Mouse (Mus musculus) liver, adult 2 months (tissue): ENCODE measurements at regions not wholly inside any gene's neighbourhood (a gene's known extent, or its start where the extent isn't known, plus 50 kb on each side); places are given as distances from the start of the nearest gene placed in this dataset.

ENCODE experiments used
- CTCF ChIP-seq: fragments of 200-500 bp; IDR thresholded peaks from 2 replicates; pipeline ENCODE4 v1.5.1; 2011; ENCODE audit warnings: low read depth, low read length, control low read depth
- POLR2A ChIP-seq: fragments of 200-500 bp; IDR thresholded peaks from 2 replicates; pipeline ENCODE4 v1.6.1; 2011; ENCODE audit warnings: low read length, control low read depth; ENCODE audit not compliant: insufficient read depth; ENCODE audit errors: extremely low read depth

DNA sequence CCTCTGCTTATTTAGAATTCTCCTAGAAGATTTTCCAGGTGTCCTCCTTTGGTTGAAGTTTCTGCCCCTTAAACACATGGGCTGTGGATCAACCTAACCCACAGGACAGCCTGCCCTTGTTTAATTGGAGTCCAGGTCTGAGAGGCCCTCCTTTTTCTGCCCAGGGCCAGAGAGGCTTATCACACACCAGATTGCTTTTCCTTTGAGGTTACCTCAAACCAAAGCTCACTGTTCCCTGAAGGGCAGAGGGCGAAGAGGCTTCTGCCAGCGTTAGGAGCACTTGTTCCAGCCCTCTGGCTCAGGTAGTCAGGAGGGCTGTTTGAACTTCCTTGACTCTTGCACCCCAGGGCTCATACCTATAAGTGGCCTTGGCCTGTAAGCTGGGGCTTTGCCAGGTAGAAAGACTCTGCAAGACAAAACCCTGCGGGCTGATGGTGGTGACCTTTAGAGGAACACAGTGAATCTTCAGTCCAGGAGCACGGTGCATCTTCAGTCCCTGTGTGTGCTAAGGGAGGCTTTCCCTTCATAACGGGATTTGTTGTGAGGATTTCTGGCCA lies 81.1 kb upstream of the Plcl2 start:
- no peak for TF ChIP-seq POLR2A
- no peak for TF ChIP-seq CTCF
